Mouse (Mus musculus): ENCODE data around the gene Magea8. TPM values are rescaled to one million over a fixed set of nuclear protein-coding genes. Genes with fewer than 3 reads are reported as not detected.

The Magea8 gene
- not detected for total RNA-seq (2023)

GRCm38 (mm10) chrX:154995750-154996149 lies at the start of gene Magea8:
Gene Magea8, minus strand, starts transcription at chrX:154995850.

GRCm38 (mm10) chrX:154949405-154949804 lies 46.2 kb downstream of the Magea8 start, which contains the start of gene Magea3:
Gene Magea3, minus strand, starts transcription at chrX:154949505.

DNA sequence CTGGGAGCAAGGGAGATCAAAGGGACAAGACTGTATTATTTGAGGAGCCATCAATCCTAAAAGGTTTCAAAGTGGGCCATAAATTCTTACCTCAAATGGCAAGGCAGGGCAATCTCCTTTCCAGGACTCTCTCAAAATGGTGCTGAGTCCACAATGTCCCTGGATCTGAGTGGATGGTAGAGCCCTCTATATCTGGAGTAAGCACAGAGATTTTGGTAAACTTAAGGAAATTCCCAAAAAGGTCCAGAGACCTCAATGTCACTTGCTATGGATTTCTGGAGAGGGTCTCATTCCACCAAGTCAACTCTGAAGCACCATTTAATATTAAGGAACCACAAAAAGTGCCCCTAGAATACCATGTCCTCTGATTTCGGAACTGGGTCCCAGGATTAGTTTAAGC lies 59.8 kb downstream of the Magea8 start, which contains the start of gene Magea6:
Magea6 (minus strand) TSS at position 101 of the 400 bp plus-strand sequence.

Other genes starting within 250 kb of the Magea8 start
- gene Cldn34b1, start 105.6 kb downstream of the Magea8 start, total RNA-seq (2023): not detected
- gene Magea6, start 59.9 kb downstream of the Magea8 start, total RNA-seq (2023): not detected
- gene Magea3, start 46.3 kb downstream of the Magea8 start, total RNA-seq (2023): not detected
- not detected for gene Magea5, start 67.3 kb upstream of the Magea8 start, total RNA-seq (2023)
- not detected for gene Magea1, start 93.9 kb upstream of the Magea8 start, total RNA-seq (2023)
- gene Magea2, start 97.8 kb upstream of the Magea8 start, total RNA-seq (2023): not detected
- not detected for gene Cldn34b2, start 132.6 kb upstream of the Magea8 start, total RNA-seq (2023)
- 100 to 1,000 TPM; 530 to 565 TPM for gene Sat1, start 220.6 kb upstream of the Magea8 start, total RNA-seq (2023)

Measured in neutrophil, adult 59 days (primary cell).